Mouse (Mus musculus) heart, embryonic 16.5 days (tissue): ENCODE measurements at regions not wholly inside any gene's neighbourhood (a gene's known extent, or its start where the extent isn't known, plus 50 kb on each side); places are given as distances from the start of the nearest gene placed in this dataset.

Source experiments
- ATAC-seq: fragments of 200-750 bp; cut with Nextera tagmentation; replicated peaks from 2 replicates; pipeline ENCODE4 v1.8.0; 2017; ENCODE audit warnings: moderate number of reproducible peaks; ENCODE audit not compliant: insufficient read depth, low FRiP score; ENCODE audit errors: extremely low read depth
- H3K27ac ChIP-seq: fragments of 300-500 bp; sonication (generic); 2 replicates; pipeline ENCODE4 v1.5.1; 2014; ENCODE audit warnings: mild to moderate bottlenecking, low read length, control low read depth, moderate library complexity
- H3K27me3 ChIP-seq: fragments of 300-500 bp; sonication (generic); 2 replicates; pipeline ENCODE4 v1.6.1; 2014; ENCODE audit warnings: low read length, mixed read lengths; ENCODE audit not compliant: control insufficient read depth, insufficient read depth
- H3K36me3 ChIP-seq: fragments of 300-500 bp; sonication (generic); 2 replicates; pipeline ENCODE4 v1.6.1; 2014; ENCODE audit not compliant: control insufficient read depth, insufficient read depth
- H3K4me1 ChIP-seq: fragments of 300-500 bp; sonication (generic); 2 replicates; pipeline ENCODE4 v1.6.1; 2014; ENCODE audit warnings: low read length, mixed read lengths; ENCODE audit not compliant: control insufficient read depth, insufficient read depth
- H3K4me2 ChIP-seq: fragments of 300-500 bp; sonication (generic); 2 replicates; pipeline ENCODE4 v1.6.1; 2014; ENCODE audit warnings: low read depth, mild to moderate bottlenecking, control low read depth, low read length
- H3K4me3 ChIP-seq: fragments of 300-500 bp; sonication (generic); 2 replicates; pipeline ENCODE4 v1.5.1; 2014; ENCODE audit warnings: mild to moderate bottlenecking, control low read depth, low read length
- H3K9ac ChIP-seq: fragments of 300-500 bp; sonication (generic); 2 replicates; pipeline ENCODE4 v1.6.1; 2014; ENCODE audit warnings: low read length, control low read depth
- H3K9me3 ChIP-seq: fragments of 300-500 bp; sonication (generic); replicated peaks from 2 replicates; pipeline ENCODE4 v1.6.1; 2016; ENCODE audit warnings: low read length; ENCODE audit not compliant: control insufficient read depth
- WGBS: fragments of 180-500 bp; shearing (Covaris S2); extraction: QIAGEN DNeasy Blood & Tissue Kit; methylation state at CpG from one replicate; pipeline ENCODE4 v1.1.7; 2014; 5-methylcytosine and 5-hydroxymethylcytosine counted together

- Histone ChIP-seq H3K9ac (no peak overlapping the region), H3K27me3 (no peaks in the 10 kb centered on the region), H3K9me3 (no peaks in the 10 kb centered on the region), H3K4me3 (no peak overlapping the region), H3K27ac (no peak overlapping the region), H3K36me3 (no peaks in the 10 kb centered on the region), H3K4me1 (peaks cover 17% of the 10 kb centered on the region), H3K4me2 (no peak overlapping the region)
- ATAC-seq: no peak
- WGBS: 44% methylated on average over 2 of the region's 2 CpGs
Observed at GRCm38 (mm10) chr2:107231680-107232079, 58.8 kb upstream of the Kcna4 start.

DNA sequence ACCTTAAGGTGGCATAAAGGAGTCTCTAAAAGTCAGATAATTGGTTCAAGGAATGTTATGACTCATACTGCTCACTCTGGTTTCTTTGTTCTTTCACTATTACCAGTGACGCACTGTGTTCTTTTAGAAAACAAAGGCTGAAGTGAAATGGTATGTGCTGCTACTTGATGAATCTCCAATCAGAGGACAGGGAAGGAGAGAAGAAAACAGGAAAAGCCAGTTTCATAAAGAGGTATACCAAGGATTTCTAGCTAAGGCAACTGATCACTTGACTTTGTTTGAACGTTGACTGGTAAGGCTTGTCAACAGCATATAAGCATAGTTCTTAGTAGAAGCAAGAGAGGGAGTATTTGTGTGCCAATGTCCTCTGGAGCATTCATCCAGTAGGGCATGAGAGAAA, 57.6 kb upstream of the Kcna4 start:
- WGBS: 45% methylated on average over 2 of the region's 2 CpGs
- Histone ChIP-seq H3K4me2 (no peak overlapping the region), H3K9ac (no peak overlapping the region), H3K27ac (no peak overlapping the region), H3K36me3 (no peaks in the 10 kb centered on the region), H3K4me1 (peaks cover 7% of the 10 kb centered on the region), H3K9me3 (no peaks in the 10 kb centered on the region), H3K27me3 (no peaks in the 10 kb centered on the region), H3K4me3 (no peak overlapping the region)
- ATAC-seq: no peak
